Mouse (Mus musculus) cerebellum, postnatal 36 days (tissue): ENCODE measurements around the gene Insl5.

Source experiments
- DNase-seq, 2 experiments: peaks; one replicate each; pipeline ENCODE4 v3.0.0; 2021 to 2022; ENCODE audit warnings: mixed read lengths in 2 of 2

Gene Insl5

DNA sequence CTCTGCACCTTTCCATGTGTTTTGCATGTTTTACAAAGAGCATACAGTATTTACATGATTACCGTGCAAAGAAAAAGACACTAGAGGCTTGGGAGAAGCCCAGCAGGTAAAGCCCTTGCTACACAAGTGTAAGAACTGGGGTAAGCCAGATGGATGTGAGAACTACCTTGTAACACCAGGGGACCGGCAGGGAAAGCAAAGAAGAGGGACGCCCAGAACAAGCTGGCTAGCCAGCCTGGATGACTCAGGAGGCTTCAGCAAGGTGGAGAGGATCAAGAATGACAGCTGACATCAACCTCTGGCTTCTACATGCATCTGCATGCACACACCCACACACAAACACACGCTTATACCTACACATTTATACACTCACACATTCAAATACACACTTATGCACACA, 36.6 kb downstream of the Insl5 start:
- no peak for DNase-seq

DNA sequence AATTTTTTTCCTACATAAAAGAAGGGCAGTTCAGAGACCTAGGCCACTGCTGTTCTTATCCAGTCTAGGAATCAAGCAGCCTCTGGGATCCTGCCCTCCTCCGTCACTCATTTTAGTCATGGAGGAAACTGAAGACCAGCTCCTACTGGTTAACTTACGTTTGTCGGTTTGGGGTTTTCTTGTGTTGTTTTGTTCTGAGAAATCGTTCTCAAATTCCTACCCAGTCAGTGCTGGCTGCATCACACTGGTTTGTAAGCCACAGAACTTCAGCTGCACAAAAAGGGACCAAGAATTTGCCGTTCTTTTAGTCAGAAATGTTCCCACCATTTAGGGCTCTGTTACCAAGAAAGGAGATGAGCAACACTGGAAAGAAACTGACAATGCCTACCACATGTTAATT, 37.3 kb downstream of the Insl5 start:
- no peak for DNase-seq

DNA sequence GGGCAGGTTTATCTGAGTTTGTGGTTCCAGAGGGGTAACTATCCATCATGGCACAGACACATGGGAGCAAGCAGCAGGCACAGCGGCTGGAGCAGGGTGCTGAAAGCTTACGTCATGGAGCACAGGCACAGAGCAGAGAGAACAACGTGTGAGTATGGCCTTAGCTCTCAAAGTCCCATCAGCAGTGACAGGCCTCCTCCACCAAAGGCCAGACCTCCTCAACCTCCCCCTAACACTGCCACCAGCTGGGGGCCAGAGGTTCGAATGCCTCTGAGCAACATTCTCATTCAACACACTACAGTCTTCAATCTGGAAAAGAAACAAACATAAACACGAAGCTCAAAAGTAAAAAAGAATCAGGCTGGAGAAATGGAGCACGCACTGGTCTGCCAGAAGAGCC, 38.1 kb downstream of the Insl5 start:
- no peak for DNase-seq

DNA sequence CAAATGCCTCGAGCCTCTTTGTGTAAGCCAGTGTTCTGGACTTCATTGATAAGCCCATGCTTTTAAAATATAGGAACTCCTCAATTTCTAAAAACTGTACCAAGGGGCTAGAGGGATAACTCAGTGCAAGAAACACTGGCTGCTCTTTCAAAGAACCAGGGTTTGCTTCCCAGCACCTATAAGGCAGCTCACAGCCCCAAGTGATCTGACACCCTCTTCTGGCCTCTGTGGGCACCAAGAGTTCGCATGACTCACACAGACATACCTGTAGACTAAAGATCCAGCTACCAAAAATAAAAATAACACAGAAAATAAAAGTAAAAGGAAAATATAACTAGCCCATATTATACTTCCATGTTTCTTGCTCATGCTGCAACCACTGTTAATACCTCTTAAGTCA, 38.9 kb downstream of the Insl5 start:
- no peak for DNase-seq

DNA sequence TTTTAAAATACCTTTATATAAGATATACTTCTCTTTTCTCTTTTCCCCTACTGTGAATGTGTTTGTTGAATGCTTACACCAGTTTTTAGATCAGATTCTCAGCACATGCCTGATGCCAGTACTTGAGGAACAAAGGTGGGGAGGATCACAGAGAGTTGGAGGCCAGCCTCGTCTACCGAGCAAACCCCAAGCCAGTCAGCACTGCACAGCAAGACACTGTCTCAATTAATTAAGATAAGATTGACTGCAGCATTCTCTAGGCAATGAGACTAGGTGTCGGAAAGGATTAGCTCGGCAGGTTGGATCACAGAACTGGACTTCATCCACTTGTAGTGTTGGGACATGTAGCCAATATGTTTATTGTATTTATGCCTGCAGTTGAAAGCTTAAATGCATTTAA, 39.3 kb downstream of the Insl5 start:
- no peak for DNase-seq

DNA sequence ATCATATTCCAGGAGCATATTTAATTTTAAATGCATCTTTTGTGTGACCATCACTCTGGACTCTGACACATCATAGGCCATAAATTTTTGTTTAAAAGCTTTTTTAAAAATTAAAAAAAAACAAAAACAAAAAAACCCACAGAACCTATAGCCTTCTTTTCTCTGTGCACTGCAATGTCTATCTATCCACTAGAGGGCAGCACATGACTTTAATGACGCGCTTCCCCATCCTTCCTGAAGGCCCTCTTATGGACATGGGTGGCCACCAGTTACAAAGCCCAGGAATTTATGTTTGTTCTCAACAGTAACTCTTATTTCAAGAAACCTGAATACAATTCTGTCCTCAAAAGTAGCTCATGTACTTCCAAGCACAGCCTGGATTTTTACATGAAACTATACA, 39.7 kb downstream of the Insl5 start:
- DNase-seq: peak; percentile 31 to 57

DNA sequence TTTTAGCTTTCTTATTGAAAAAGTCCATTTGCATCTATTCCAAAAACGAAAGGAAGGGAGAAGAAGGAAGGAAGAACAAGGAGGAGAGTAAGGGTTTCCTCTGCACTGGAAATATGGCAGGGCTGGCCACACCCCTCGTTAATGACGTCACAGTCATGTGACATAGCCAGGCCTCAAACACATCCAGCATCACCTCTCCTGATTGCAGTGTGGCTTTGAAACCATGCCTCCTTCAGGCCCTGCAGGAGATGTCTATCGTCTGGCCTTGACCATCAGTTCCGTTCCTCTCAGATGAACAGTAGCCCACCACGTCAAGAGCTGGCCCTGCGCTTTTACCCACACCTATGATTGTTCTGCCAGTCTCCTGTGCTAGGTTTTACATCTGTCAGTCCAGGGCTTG, 40.5 kb downstream of the Insl5 start:
- no peak for DNase-seq

DNA sequence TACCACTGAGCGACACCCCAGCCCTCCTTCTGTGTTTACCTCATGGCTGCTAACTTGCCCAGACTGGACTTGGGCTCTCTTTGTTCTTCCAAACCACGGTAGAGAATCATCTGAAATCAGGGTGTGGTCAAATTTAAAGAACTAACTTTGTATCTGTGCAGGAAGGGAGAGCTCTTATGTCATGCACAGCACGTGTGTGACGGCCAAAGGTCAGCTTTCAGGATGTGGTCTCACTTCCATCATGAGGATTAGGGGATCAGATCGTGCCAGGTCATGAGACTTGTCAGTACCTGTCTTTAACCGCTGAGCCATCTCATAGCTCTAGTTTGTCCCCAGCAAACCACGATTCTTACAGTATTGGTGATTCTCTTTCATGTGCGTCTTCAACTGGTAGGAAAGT, 44.9 kb downstream of the Insl5 start:
- no peak for DNase-seq

DNA sequence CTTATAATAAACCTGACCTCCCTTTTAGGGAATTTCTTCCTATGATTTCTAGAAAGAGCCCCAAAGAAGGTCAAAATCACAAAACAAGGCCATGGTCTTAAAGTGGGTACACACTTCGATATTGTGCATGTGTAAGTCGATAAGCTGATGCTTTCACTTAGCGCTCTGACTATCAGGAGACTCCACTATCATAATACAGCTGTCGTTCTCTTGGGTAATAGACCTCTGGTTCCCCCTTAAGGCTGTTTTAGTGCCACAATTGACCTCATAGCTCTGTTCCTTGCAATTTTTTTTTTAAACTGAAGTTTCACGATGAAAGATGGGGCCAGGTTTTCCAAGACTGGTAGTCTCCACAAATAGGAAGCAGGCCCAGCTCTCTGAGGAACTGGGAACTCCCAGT, 47.3 kb downstream of the Insl5 start:
- no peak for DNase-seq

DNA sequence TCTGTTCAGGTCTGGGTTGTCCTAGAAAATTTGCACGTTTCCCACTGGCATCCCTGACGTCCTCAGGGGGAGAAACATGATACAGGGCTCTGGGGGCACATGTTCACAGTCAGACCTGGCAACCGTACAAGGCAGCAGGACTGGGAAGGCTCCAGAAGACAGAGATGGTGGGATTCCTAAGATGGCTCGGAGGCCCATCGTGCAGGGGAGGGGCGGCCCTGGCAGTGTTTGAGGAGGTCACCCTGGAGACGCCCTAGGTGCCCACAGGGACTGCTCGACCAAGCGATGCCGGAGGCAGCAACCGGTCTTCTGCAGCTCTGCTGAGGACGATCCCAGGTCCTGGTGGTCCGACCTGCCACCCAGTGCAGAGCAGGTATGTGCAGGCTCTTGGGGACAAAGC, 48.2 kb downstream of the Insl5 start, which contains the start of gene Tctex1d1:
Gene Tctex1d1 (plus strand): TSS at position 167 of the 400 bp plus-strand sequence.
- peak; percentile 6 to 8 for DNase-seq

DNA sequence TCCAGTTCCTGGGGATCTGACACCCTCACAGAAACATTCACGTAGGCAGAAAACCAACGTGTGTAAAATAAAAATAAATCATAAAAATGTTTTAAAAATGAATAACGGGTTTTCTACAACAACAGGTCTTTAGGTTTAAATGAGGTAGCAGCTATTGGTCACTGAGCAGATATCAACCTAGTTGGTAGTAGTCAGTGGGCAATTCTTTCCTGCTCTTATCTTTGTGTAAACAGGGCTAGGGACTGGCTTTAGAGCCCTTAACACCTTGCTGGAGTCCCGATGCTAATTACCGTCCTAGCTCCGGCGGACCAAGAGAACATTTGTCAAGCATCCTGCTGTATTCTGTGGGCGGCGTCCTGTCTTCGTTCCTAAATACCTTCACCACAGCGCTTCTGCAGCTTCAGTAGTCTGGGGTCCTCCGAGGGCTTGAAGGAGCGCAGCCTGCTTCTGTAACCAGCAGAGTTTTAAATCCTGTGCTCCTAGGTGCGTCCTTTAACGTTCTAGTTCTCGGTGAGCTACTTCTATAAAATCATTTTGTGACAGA, 48.8 kb downstream of the Insl5 start:
- no peak for DNase-seq

DNA sequence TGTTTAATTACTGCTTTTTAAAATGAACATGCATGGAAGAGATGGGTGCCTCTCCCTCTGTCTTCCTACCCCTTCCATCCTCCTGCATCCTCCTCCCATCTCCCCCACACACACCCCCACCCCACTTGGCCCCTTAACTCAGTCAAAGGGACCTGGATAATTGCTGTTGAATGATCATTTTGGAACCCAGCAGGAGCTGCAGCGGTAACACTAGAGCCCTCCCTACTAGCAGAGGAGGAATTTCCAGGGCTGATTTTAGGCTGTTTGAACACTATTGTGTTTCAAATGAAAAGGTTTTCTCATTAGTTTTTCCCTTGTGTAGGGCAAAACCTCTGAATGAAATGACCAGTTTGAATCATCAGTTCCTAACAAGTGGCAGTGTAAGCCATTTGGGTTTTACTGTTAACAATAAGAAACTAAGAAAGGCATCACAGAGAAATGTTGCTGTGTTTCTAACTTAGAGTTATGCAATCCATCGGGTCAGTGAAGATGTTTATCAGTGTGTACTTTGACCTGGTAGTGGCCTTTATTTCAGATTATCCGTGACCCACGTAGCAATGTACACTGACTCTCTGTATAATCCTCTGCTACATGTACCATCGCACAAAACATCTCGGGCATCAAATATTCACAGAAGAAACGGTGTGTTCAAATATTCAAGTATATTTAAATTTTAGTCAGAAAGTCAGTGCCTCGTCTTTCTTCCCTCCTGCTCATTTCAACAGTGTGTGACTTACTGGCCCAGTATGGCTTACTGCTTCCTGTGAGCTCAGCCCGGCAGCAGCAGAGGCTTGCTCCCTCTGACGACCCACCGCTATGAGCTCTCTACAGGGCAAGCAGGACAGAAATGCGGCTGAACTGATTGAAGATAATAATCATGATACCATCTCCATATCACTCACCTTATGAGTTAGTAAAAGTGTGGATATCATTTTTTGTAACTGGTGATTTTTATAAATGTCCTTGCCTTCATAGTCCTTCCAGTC, 50.1 kb downstream of the Insl5 start:
- no peak for DNase-seq

DNA sequence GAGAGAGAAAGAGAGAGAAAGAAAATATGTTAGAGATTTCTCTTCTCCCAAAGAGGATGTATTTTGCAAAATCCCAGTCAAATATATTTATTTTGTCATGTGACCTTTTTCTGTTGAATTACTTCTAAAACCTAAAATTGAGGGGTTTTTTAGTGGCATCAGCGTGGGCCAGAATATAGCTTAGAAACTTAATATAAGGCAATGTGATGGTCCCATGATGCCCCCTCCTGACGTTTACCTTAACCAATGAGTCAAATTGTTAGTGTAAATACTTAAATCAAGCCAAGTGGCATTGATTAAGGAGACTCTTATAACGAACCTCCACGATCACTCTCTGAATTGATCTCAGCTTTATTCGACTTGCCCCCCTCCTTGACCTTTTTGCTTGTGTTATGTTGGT, 52.5 kb downstream of the Insl5 start:
- no peak for DNase-seq

DNA sequence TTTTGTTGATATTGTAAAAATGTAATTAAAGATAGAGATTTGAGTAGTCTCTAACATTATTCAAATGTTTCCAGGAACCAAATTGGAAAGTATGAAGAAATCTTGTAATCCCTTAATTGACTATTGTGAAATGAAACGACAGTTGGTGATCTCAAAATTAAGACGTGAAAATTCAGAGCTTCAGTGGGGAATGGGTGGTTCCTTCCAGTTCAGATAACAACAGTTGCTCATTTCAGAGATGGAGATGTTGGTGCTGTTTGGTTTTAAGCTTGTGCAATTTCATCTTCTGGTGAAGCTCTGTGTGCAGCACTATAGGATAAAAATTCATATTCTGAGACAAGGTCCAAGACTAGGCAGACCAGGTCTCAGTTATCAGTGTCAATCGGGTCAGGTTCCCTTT, 54.6 kb downstream of the Insl5 start:
- DNase-seq: no peak

DNA sequence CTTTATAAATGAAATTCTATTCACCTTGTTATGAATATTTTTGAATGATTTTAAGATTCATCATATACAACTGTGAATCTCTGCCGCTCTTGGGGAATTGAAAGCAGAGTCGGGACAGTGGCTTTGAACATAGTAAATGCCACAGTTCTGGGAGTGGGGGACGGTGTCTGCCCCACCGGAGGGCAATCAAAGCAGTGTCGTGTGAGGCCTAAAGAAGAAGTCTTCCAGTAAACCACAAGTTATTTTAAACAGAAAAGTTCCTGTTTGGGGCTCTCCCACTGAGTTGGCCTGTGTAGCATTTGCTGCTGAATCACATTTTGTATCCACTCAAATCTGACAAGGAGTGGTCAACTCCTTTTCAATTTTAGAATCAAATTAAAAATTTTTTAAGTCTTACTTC, 55.5 kb downstream of the Insl5 start:
- DNase-seq: no peak

DNA sequence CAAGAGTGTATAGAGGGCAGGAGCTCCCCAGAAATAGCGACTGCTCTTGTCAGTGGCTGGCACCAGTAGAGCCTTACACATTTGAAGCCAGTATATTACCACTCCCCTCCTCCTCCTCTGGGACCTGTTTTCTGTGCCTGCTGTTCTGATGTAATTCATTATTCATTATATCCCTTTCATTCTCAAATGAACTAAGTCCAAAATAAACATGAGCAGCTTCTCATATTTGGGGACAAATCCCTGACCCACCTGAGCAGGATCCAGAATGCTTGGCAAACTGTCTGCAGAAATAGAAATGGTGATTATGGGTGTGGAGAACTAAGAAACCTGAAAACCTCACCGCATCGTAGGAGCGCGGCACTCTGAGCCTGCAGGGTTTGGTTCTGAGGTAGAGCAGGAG, 57.0 kb downstream of the Insl5 start:
- no peak for DNase-seq
